25 mouse cellular contexts compared by ENCODE assay signal in the genomic region with DNA sequence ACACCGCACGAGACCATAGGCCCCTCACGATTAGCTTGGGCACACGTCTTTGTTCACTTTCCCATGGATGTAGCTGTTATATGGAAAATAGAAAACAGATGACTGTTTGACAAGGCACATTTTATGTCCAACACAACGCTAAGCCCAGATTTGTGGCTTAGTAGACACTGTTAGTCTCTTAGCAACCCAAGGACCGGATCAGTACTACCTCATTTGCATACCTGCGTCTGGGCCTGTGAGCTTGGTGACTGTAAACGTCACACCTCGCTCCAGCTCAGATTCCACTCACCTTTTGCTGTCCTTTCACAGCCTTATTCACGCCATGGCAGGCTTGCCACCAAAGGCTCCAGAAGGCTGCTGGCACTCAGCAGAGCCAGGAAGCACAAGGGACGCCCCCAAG. TPM values are rescaled to one million over a fixed set of nuclear protein-coding genes. Genes with fewer than 3 reads are reported as not detected.
DNase-seq lines count a peak whose midpoint lies in the region; ATAC-seq and TF ChIP-seq lines count a peak whose summit lies in the region.
"Had no signal": no experiment of that assay in that cellular context is flagged by ENCODE, and none has a peak within 500 bp of the region (broad histone marks: within the 10 kb centered on the region; RNA-seq: fewer than 3 reads in every experiment).

No protein-coding gene starts in this region.

- 63% methylated on average over 11 of the region's 11 CpGs for WGBS in lung, postnatal 0 days
- 66% methylated on average over 11 of the region's 11 CpGs for WGBS in lung, adult 2 months
- 58% methylated on average over 11 of the region's 11 CpGs for WGBS in stomach, postnatal 0 days

- H3K4me1 ChIP-seq in lung, postnatal 0 days (ENCODE audit: insufficient read depth, low read depth, low read length), result no peaks in the 10 kb centered on the region; the same call in 1 of the 2 replicates
- H3K4me1 ChIP-seq in lung, adult 2 months (ENCODE audit: control insufficient read depth, insufficient read depth, low read length), result no peaks in the 10 kb centered on the region
- H3K4me1 ChIP-seq in stomach, postnatal 0 days (replicated peaks; ENCODE audit: control insufficient read depth, insufficient read depth), result 0 out of 2 replicates have a peak, but pooled peaks cover 2% of the 10 kb centered on the region
- H3K4me1 ChIP-seq: midbrain, embryonic 13.5 days had no signal

- TF ChIP-seq EP300 in lung, postnatal 0 days (IDR thresholded peaks at IDR 0.05), result no peak
- TF ChIP-seq EP300 in stomach, postnatal 0 days (optimal IDR thresholded peaks at IDR 0.05), result no peak

- H3K4me3 ChIP-seq in lung, postnatal 0 days (ENCODE audit: low read depth, low read length), result no peak overlapping the region
- H3K4me3 ChIP-seq in lung, adult 2 months (replicated peaks; ENCODE audit: extremely low read depth, low read depth, low read length), result no peak overlapping the region
- no peak overlapping the region for H3K4me3 ChIP-seq in stomach, postnatal 0 days (ENCODE audit: low read depth, low read length)
- H3K4me3 ChIP-seq: heart, embryonic 15.5 days; limb, embryonic 15.5 days; lung, embryonic 15.5 days; megakaryocyte, embryonic 14.5 days; midbrain, embryonic 13.5 days; stomach, embryonic 15.5 days had no signal

- H3K9ac ChIP-seq in lung, postnatal 0 days (replicated peaks; ENCODE audit: low read depth), result no peak overlapping the region
- H3K9ac ChIP-seq in stomach, postnatal 0 days (ENCODE audit: low read length), result no peak overlapping the region
- H3K9ac ChIP-seq: forebrain, postnatal 0 days; heart, embryonic 15.5 days; hindbrain, embryonic 14.5 days; limb, embryonic 15.5 days; liver, embryonic 14.5 days; lung, embryonic 15.5 days; midbrain, embryonic 13.5 days; stomach, embryonic 15.5 days had no signal

- H3K27me3 ChIP-seq in lung, postnatal 0 days (replicated peaks; ENCODE audit: insufficient read depth, low read length), result no peaks in the 10 kb centered on the region
- no peaks in the 10 kb centered on the region for H3K27me3 ChIP-seq in stomach, postnatal 0 days (ENCODE audit: control insufficient read depth, insufficient read depth, low read length)
- H3K27me3 ChIP-seq: limb, embryonic 15.5 days; lung, embryonic 15.5 days; midbrain, embryonic 13.5 days; stomach, embryonic 15.5 days had no signal

- H3K9me3 ChIP-seq in lung, postnatal 0 days (ENCODE audit: low read length), result no peaks in the 10 kb centered on the region
- H3K9me3 ChIP-seq in stomach, postnatal 0 days (ENCODE audit: control insufficient read depth, low read length), result no peaks in the 10 kb centered on the region
- H3K9me3 ChIP-seq: heart, embryonic 15.5 days; limb, embryonic 15.5 days; lung, embryonic 15.5 days; midbrain, embryonic 13.5 days; stomach, embryonic 15.5 days had no signal

- no peak overlapping the region for H3K27ac ChIP-seq in lung, postnatal 0 days (ENCODE audit: low read length)
- H3K27ac ChIP-seq in stomach, postnatal 0 days (replicated peaks), result no peak overlapping the region
- H3K27ac ChIP-seq: heart, embryonic 15.5 days; hindbrain, embryonic 14.5 days; limb, embryonic 15.5 days; liver, embryonic 14.5 days; lung, embryonic 15.5 days; midbrain, embryonic 13.5 days; stomach, embryonic 15.5 days had no signal

- 0 out of 2 replicates have a peak, but pooled peaks have one; percentile 1 for TF ChIP-seq CTCF in lung, postnatal 0 days (IDR thresholded peaks at IDR 0.05)
- no peak for TF ChIP-seq CTCF in lung, adult 2 months (IDR thresholded peaks at IDR 0.05; ENCODE audit: insufficient read depth, low read length)
- TF ChIP-seq CTCF in stomach, postnatal 0 days (IDR thresholded peaks at IDR 0.05; ENCODE audit: low read depth), result no peak

- TF ChIP-seq POLR2A in lung, adult 2 months (IDR thresholded peaks at IDR 0.05; ENCODE audit: borderline replicate concordance, extremely low read depth, low read depth, low read length), result no peak

- peak overlapping the region; percentile 19; the same call in 1 of the 2 replicates for H3K4me2 ChIP-seq in lung, postnatal 0 days (replicated peaks; ENCODE audit: low read depth, low read length)
- H3K4me2 ChIP-seq in stomach, postnatal 0 days (replicated peaks; ENCODE audit: low read depth), result peak overlapping the region; percentile 9; the same call in 1 of the 2 replicates
- H3K4me2 ChIP-seq: heart, embryonic 15.5 days; hindbrain, embryonic 14.5 days; limb, embryonic 15.5 days; lung, embryonic 15.5 days; midbrain, embryonic 13.5 days; stomach, embryonic 15.5 days had no signal

- no peaks in the 10 kb centered on the region for H3K36me3 ChIP-seq in lung, postnatal 0 days (ENCODE audit: insufficient read depth, low read length)
- no peaks in the 10 kb centered on the region for H3K36me3 ChIP-seq in stomach, postnatal 0 days (ENCODE audit: control insufficient read depth, insufficient read depth, low read length)
- H3K36me3 ChIP-seq: heart, embryonic 15.5 days; limb, embryonic 15.5 days; lung, embryonic 15.5 days; midbrain, embryonic 13.5 days; stomach, embryonic 15.5 days had no signal

- ATAC-seq in lung, postnatal 0 days, result peak; percentile 61
- ATAC-seq in stomach, postnatal 0 days (ENCODE audit: low FRiP score, low TSS enrichment), result peak; percentile 79
- ATAC-seq: forebrain, postnatal 0 days; inflammation-experienced regulatory T-cells, adult 6 months; midbrain, embryonic 13.5 days had no signal

- DNase-seq in lung, postnatal 0 days (ENCODE audit: low spot score), result peak; percentile 36
- no peak for DNase-seq in lung, adult 2 months
- peak; percentile 50 for DNase-seq in R1 (ENCODE audit: low read depth, low spot score)
- DNase-seq in forelimb bud, embryonic 11.5 days (ENCODE audit: low read depth, low spot score), result peak; percentile 49
- DNase-seq in stomach, postnatal 0 days (ENCODE audit: low spot score), result peak; percentile 41
- DNase-seq in thymus, postnatal 25 days, result no peak
- no peak for DNase-seq in spleen, postnatal 4 days (ENCODE audit: low spot score in 2 of 2)
- DNase-seq: adrenal gland, postnatal 10 days; cerebellum, adult 2 months; cerebellum, postnatal 25 days; forebrain, postnatal 0 days; heart, postnatal 4 days; kidney, adult 8-10 months; kidney, postnatal 10 days had no signal

RNA-seq across cellular contexts. Expression of a gene that starts 3.1 kb away (rescaled TPM):
- not detected in 2 replicates for polyA plus RNA-seq in lung, postnatal 0 days (2015; fragmentation: Nextera tagmentation; extraction: Ambion mirVana)
- not detected in 2 replicates for polyA plus RNA-seq in lung, adult 2 months (2012; rRNA removed)
- not detected in 2 replicates for polyA plus RNA-seq in stomach, postnatal 0 days (2015; fragmentation: Nextera tagmentation; extraction: Ambion mirVana)
- polyA plus RNA-seq: cerebellum, adult 2 months; forebrain, embryonic 11.5 days; forebrain, postnatal 0 days; gonadal fat pad, adult 2 months; heart, embryonic 15.5 days; hindbrain, embryonic 14.5 days; inflammation-experienced regulatory T-cells, adult 6 months; limb, embryonic 15.5 days; liver, embryonic 14.5 days; lung, embryonic 15.5 days; midbrain, embryonic 13.5 days; stomach, embryonic 15.5 days had no signal

RNA-seq across cellular contexts. Expression of a gene that starts 3.4 kb away (rescaled TPM):
- not detected in 2 replicates for polyA plus RNA-seq in lung, postnatal 0 days (2015; fragmentation: Nextera tagmentation; extraction: Ambion mirVana)
- polyA plus RNA-seq in lung, adult 2 months (2012; rRNA removed), result not detected in 2 replicates
- polyA plus RNA-seq in stomach, postnatal 0 days (2015; fragmentation: Nextera tagmentation; extraction: Ambion mirVana), result not detected in 2 replicates
- polyA plus RNA-seq: cerebellum, adult 2 months; forebrain, embryonic 11.5 days; forebrain, postnatal 0 days; gonadal fat pad, adult 2 months; heart, embryonic 15.5 days; hindbrain, embryonic 14.5 days; inflammation-experienced regulatory T-cells, adult 6 months; limb, embryonic 15.5 days; liver, embryonic 14.5 days; lung, embryonic 15.5 days; midbrain, embryonic 13.5 days; stomach, embryonic 15.5 days had no signal

RNA-seq across cellular contexts. Expression of a gene that starts 16.1 kb away (rescaled TPM):
- not detected in 2 replicates for polyA plus RNA-seq in lung, postnatal 0 days (2015; fragmentation: Nextera tagmentation; extraction: Ambion mirVana)
- polyA plus RNA-seq in lung, adult 2 months (2012; rRNA removed), result 0.07 TPM in 1 of 2 replicates, not detected in the other
- 0.07 and 0.21 TPM in 2 replicates for polyA plus RNA-seq in stomach, postnatal 0 days (2015; fragmentation: Nextera tagmentation; extraction: Ambion mirVana)
- polyA plus RNA-seq: cerebellum, adult 2 months; forebrain, embryonic 11.5 days; forebrain, postnatal 0 days; heart, embryonic 15.5 days; hindbrain, embryonic 14.5 days; limb, embryonic 15.5 days; lung, embryonic 15.5 days; midbrain, embryonic 13.5 days had no signal

Comparison
In these comparisons a context has a peak if more than half of its experiments do, and no peak if none do; other contexts are left out.
1. DNase-seq: peak in lung, postnatal 0 days (single experiment), R1 (single experiment), forelimb bud, embryonic 11.5 days (single experiment) and stomach, postnatal 0 days (single experiment); none in lung, adult 2 months (single experiment), thymus, postnatal 25 days (single experiment) and spleen, postnatal 4 days (0 of 2).